Mouse (Mus musculus) forebrain, embryonic 14.5 days (tissue): ENCODE data around the gene Apol8. TPM values are rescaled to one million over a fixed set of nuclear protein-coding genes. Genes with fewer than 3 reads are reported as not detected.
"Not testable (repeated sequence)": the region's sequence is repeated elsewhere in the genome, so short reads cannot be mapped to it uniquely, and the experiment has no call there.

Experiments used
- ATAC-seq: fragments of 200-750 bp; cut with Nextera tagmentation; 2 replicates; pipeline ENCODE4 v1.8.0; 2017; ENCODE audit warnings: mild to moderate bottlenecking, moderate library complexity
- DNase-seq: peaks from one replicate; pipeline ENCODE4 v3.0.0-alpha.2; 2015; ENCODE audit warnings: low spot score
- H3K27ac ChIP-seq: fragments of 300-500 bp; sonication (generic); 2 replicates; pipeline ENCODE4 v1.5.1; 2014; ENCODE audit warnings: low read depth, mild to moderate bottlenecking, control low read depth, low read length, moderate library complexity
- H3K27me3 ChIP-seq: fragments of 300-500 bp; sonication (generic); replicated peaks from 2 replicates; pipeline ENCODE4 v1.6.1; 2014; ENCODE audit warnings: low read length, control low read depth, mixed read lengths; ENCODE audit not compliant: control insufficient read depth, insufficient read depth
- H3K36me3 ChIP-seq: fragments of 300-500 bp; sonication (generic); 2 replicates; pipeline ENCODE4 v1.6.1; 2014; ENCODE audit warnings: low read length, control low read depth; ENCODE audit not compliant: control insufficient read depth, insufficient read depth
- H3K4me1 ChIP-seq: fragments of 300-500 bp; sonication (generic); 2 replicates; pipeline ENCODE4 v1.6.1; 2014; ENCODE audit warnings: antibody characterized with exemption, low read length, control low read depth; ENCODE audit not compliant: control insufficient read depth, insufficient read depth
- H3K4me2 ChIP-seq: fragments of 300-500 bp; sonication (generic); 2 replicates; pipeline ENCODE4 v1.6.1; 2014; ENCODE audit warnings: mild to moderate bottlenecking, control low read depth, low read length
- H3K4me3 ChIP-seq: fragments of 300-500 bp; sonication (generic); 2 replicates; pipeline ENCODE4 v1.5.1; 2014; ENCODE audit warnings: low read depth, low read length, control low read depth
- H3K9ac ChIP-seq: fragments of 300-500 bp; sonication (generic); 2 replicates; pipeline ENCODE4 v1.6.1; 2014; ENCODE audit warnings: mild to moderate bottlenecking, low read length, control low read depth, moderate library complexity
- H3K9me3 ChIP-seq: fragments of 300-500 bp; sonication (generic); replicated peaks from 2 replicates; pipeline ENCODE4 v1.6.1; 2016; ENCODE audit warnings: low read length, control low read depth, mixed read lengths; ENCODE audit not compliant: control insufficient read depth
- WGBS: fragments of 180-500 bp; shearing (Covaris S2); extraction: QIAGEN DNeasy Blood & Tissue Kit; methylation state at CpG from one replicate; pipeline ENCODE4 v1.1.7; 2014; 5-methylcytosine and 5-hydroxymethylcytosine counted together
- polyA plus RNA-seq: library from polyadenylated mRNA; unstranded; fragments of >200 nt; fragmentation: Nextera tagmentation; extraction: Ambion mirVana; gene quantifications from 2 replicates; pipeline ENCODE4 v1.2.1, GENCODE M21; 2014

Apol8 gene
- polyA plus RNA-seq, 1 experiment from 2014 or later = 0.06 TPM

- H3K27ac ChIP-seq = no peak overlapping the region
- no peak overlapping the region for H3K4me3 ChIP-seq
- no peak overlapping the region for H3K4me2 ChIP-seq
- H3K27me3 ChIP-seq = no peaks in the 10 kb centered on the region
- H3K9me3 ChIP-seq = no peaks in the 10 kb centered on the region
- no peaks in the 10 kb centered on the region for H3K36me3 ChIP-seq
- ATAC-seq = no peak
- H3K4me1 ChIP-seq = no peaks in the 10 kb centered on the region
- WGBS = 95% methylated on average over 3 of the region's 3 CpGs
- H3K9ac ChIP-seq = no peak overlapping the region
- no peak for DNase-seq
Observed at GRCm38 (mm10) chr15:77748414-77748813, 8.4 kb downstream of the Apol8 start.

DNA sequence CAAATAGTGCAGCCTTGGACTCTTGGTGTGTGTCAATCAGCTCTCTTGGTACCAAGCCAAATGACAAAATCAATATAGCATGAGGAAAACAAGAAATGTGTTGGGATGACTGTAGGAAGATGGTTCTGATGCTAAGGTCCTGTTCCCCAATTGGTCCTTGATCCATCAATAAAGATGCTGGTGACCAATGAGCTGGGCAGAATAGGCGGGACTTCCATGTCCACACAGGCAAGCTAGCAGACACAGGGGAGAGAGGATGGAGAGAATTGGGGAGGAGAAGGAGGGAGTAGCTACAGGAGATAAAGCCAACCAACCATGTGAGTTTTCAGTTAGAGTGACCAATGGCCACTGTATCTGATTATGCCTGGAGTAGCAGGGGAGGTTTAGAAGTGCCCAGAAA lies 10.5 kb downstream of the Apol8 start:
- DNase-seq (peak; percentile 36), ATAC-seq (no peak)
- no peaks in the 10 kb centered on the region for H3K27me3 ChIP-seq
- H3K27ac ChIP-seq = no peak overlapping the region
- H3K4me3 ChIP-seq = no peak overlapping the region
- H3K36me3 ChIP-seq = no peaks in the 10 kb centered on the region
- no peak overlapping the region for H3K4me2 ChIP-seq
- 95% methylated on average over 1 of the region's 1 CpGs for WGBS
- H3K9me3 ChIP-seq = no peaks in the 10 kb centered on the region
- H3K4me1 ChIP-seq = no peaks in the 10 kb centered on the region
- H3K9ac ChIP-seq = no peak overlapping the region

GRCm38 (mm10) chr15:77745081-77745480 lies 11.7 kb downstream of the Apol8 start:
- Histone ChIP-seq H3K27ac (no peak overlapping the region), H3K9ac (no peak overlapping the region), H3K4me1 (no peaks in the 10 kb centered on the region), H3K9me3 (no peaks in the 10 kb centered on the region), H3K4me2 (no peak overlapping the region), H3K27me3 (no peaks in the 10 kb centered on the region), H3K4me3 (no peak overlapping the region), H3K36me3 (no peaks in the 10 kb centered on the region)
- DNase-seq (no peak), ATAC-seq (no peak)

- no peak for DNase-seq
- H3K27me3 ChIP-seq = no peaks in the 10 kb centered on the region
- H3K36me3 ChIP-seq = no peaks in the 10 kb centered on the region
- no peak overlapping the region for H3K4me3 ChIP-seq
- no peaks in the 10 kb centered on the region for H3K4me1 ChIP-seq
- H3K27ac ChIP-seq = no peak overlapping the region
- ATAC-seq = no peak
- WGBS = 52% methylated on average over 5 of the region's 5 CpGs
- H3K9me3 ChIP-seq = no peaks in the 10 kb centered on the region
- no peak overlapping the region for H3K4me2 ChIP-seq
- no peak overlapping the region for H3K9ac ChIP-seq
Observed at GRCm38 (mm10) chr15:77744632-77745031, 12.2 kb downstream of the Apol8 start.

- DNase-seq, H3K36me3 ChIP-seq, H3K9ac ChIP-seq, H3K4me2 ChIP-seq, H3K27me3 ChIP-seq, ATAC-seq, H3K9me3 ChIP-seq, H3K4me1 ChIP-seq, H3K27ac ChIP-seq, H3K4me3 ChIP-seq: not testable (repeated sequence)
- WGBS = 89% methylated on average over 6 of the region's 6 CpGs
Observed at GRCm38 (mm10) chr15:77741556-77741955, 15.2 kb downstream of the Apol8 start.

DNA sequence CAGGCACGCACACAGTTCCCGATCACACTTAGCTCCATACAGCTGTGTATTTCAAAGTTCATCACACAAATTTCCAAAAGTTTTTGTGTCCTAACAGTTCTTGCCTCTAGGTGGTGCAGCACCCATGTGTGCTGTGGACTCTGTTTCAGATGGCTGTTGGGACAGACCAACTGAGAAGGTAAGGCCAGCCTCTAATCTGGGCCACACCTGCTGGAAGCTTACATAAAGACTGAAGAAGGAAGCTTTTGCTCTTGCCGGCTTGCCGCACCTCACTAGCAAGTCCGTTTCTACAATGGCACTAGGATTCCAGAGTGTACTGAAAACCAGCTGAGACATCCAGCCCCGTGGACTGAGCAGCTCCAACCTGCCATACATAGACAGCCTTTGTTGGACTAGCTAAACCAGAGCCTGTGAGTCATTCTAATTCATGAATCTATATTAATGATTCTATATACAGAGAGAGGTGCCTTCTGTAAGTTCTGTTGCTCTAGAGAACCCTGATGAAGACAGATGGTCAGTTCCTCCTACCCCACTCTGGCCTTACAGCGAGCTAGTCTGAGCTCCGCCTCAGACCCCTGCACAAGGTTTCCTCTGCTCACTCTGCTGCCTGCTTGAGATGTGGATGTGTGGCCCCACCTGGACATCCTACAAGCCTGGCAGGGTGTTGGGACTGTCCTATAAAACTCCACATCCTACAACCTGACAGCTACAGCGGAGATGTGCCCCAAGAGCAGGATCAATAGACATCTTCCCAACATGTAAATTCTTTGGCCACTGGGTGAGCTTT lies 16.1 kb downstream of the Apol8 start:
- Histone ChIP-seq H3K9ac (no peak overlapping the region), H3K9me3 (no peaks in the 10 kb centered on the region), H3K27ac (no peak overlapping the region), H3K27me3 (no peaks in the 10 kb centered on the region), H3K4me1 (no peaks in the 10 kb centered on the region), H3K36me3 (no peaks in the 10 kb centered on the region), H3K4me2 (no peak overlapping the region), H3K4me3 (no peak overlapping the region)
- WGBS = 78% methylated on average over 9 of the region's 9 CpGs
- DNase-seq (no peak), ATAC-seq (no peak)

GRCm38 (mm10) chr15:77733903-77734302 lies 22.9 kb downstream of the Apol8 start:
- not testable (repeated sequence) for H3K4me1 ChIP-seq, H3K9me3 ChIP-seq, H3K27ac ChIP-seq, H3K9ac ChIP-seq, H3K4me2 ChIP-seq, H3K4me3 ChIP-seq, H3K27me3 ChIP-seq, ATAC-seq, H3K36me3 ChIP-seq, DNase-seq
- 45% methylated on average over 4 of the region's 4 CpGs for WGBS

DNA sequence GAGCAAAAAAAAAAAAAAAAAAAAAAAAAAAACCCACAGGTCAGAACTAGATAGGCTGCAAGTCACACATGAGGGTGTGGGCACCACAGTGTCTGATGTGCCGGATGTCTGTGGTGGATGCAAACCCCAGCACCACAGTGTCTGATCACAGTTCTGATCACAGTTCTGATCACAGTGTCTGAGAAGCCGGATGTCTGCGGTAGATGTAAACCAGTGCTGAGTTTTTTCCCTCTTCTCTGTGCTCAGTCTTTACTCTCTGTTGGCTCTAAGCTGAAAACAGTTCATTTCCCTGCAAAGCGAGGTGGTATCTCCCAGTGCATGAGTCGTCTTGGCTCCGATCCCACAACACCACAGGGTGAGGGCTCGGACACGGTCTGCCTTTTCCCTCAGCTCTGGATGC lies 23.4 kb downstream of the Apol8 start:
- WGBS = 76% methylated on average over 8 of the region's 8 CpGs
- H3K4me2 ChIP-seq, H3K27ac ChIP-seq, H3K36me3 ChIP-seq, H3K27me3 ChIP-seq, H3K9ac ChIP-seq, H3K4me3 ChIP-seq, ATAC-seq, H3K9me3 ChIP-seq, DNase-seq, H3K4me1 ChIP-seq: not testable (repeated sequence)

DNA sequence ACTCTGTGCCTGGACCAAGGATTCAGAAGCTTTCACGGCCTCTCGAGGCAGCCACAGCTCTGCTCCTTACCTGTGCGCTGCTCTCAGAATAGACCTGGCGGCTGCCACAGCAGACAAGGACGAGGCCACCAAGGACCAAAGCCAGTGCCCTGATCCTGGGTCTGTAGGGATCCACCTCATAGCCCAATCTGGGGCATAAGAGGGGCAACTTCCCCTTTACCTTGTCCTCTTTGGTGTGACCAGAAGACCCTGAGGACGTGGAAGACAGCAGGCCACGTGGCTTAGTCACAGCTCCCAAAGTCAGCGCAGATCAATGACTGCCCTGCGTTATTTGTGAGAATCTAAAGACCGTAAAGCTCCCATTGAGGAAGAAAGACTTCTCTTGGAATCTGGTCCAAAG lies 24.0 kb downstream of the Apol8 start:
- H3K27ac ChIP-seq, H3K36me3 ChIP-seq, H3K4me1 ChIP-seq, DNase-seq, ATAC-seq, H3K9me3 ChIP-seq, H3K4me2 ChIP-seq, H3K27me3 ChIP-seq, H3K9ac ChIP-seq, H3K4me3 ChIP-seq: not testable (repeated sequence)
- WGBS = 80% methylated on average over 10 of the region's 10 CpGs
